Mouse (Mus musculus) R1 (cell line): ENCODE data around the gene Plin2.
"Not testable (repeated sequence)": the region's sequence is repeated elsewhere in the genome, so short reads cannot be mapped to it uniquely, and the experiment has no call there.

Experiments used
- DNase-seq: peaks from one replicate; pipeline ENCODE4 v3.0.0-alpha.2; 2018; ENCODE audit warnings: low read depth, low spot score

Gene Plin2

DNA sequence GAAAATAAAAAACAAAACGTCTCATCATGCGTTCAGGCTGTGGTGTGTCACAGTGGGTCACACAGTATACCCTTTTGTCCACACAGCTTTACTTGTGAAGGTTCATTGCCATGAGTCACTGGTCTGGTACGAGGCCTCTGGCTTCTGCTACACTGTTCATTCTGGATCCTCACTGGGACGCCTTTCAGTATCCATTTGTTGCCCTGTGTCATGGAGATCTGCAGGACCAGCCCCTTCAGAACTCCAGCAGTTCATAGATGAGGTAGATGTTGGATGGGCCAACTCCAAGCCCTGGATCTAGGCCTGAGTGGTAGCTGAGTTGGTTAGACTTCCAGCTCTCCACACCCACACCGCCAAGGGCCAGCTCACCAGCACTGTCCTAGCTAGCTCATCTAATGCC lies 13.9 kb upstream of the Plin2 start:
- DNase-seq, result no peak

GRCm38 (mm10) chr4:86683280-86683679 lies 13.4 kb upstream of the Plin2 start:
- DNase-seq, result no peak

- no peak for DNase-seq
Measured at GRCm38 (mm10) chr4:86681846-86682245, 12.0 kb upstream of the Plin2 start.

DNA sequence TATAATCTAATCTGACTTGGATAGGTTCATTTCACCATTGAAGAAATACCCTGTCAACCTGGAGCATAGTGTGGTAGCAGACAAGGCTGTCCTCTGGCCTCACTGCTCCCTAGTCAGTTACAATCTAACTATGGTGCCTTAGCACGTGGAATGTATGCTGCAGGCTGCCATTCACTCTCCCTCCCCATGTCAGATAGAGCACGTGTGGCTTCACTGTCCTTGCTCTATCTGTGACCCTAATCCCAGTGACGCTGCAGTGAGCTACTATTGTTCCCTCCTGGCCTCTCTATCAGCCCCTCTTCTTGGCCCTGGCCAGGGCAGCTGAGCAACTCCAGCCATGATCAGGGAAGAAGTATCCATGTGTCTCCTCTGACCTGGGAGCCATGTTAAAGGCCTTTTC lies 11.6 kb upstream of the Plin2 start:
- DNase-seq, result no peak

- no peak for DNase-seq
Measured at GRCm38 (mm10) chr4:86679686-86680085, 9.8 kb upstream of the Plin2 start.

- no peak for DNase-seq
Measured at GRCm38 (mm10) chr4:86676756-86677155, 6.9 kb upstream of the Plin2 start.

DNA sequence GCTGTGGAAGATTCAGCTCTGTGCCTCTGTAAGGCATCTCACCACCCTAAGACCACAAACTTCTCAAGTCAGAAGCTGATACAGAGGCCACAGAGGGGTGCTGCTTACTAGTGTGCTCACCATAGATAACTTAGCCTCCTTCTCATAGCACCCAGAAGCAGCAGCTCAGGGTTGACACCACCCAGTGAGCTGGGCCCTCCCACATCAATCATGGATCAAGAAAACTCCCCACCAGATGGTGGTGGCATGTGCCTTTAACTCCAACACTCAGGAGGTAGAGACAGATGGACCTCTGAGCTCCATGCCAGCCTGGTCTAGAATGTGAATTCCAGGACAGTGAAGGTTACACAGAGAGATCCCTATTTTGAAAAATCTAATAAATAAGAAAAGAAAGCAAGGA lies 4.9 kb upstream of the Plin2 start:
- DNase-seq, result not testable (repeated sequence)

- peak; percentile 87 for DNase-seq
Measured at GRCm38 (mm10) chr4:86674150-86674549, 4.3 kb upstream of the Plin2 start.

GRCm38 (mm10) chr4:86672450-86672849 lies 2.6 kb upstream of the Plin2 start:
- peak; percentile 41 for DNase-seq

DNA sequence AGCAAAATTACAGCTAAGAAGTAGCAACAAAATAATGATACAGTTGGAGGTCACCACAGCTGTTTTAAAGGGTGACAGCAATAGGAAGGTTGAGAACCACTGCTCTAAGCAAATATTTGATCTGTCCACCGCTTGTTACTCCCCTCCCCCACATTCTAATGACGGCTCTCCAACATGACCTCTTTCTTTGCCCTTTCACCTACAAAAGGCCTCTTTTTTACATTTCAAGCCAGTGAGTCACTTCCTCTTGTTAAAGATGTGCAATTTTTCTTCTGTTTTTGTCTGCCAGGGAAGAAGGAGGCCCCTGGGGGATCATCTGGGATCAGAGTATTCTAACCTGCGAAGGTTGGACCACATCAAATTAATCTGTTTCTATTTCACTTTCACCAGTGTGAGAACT lies 1.9 kb upstream of the Plin2 start:
- DNase-seq, result peak; percentile 77

DNA sequence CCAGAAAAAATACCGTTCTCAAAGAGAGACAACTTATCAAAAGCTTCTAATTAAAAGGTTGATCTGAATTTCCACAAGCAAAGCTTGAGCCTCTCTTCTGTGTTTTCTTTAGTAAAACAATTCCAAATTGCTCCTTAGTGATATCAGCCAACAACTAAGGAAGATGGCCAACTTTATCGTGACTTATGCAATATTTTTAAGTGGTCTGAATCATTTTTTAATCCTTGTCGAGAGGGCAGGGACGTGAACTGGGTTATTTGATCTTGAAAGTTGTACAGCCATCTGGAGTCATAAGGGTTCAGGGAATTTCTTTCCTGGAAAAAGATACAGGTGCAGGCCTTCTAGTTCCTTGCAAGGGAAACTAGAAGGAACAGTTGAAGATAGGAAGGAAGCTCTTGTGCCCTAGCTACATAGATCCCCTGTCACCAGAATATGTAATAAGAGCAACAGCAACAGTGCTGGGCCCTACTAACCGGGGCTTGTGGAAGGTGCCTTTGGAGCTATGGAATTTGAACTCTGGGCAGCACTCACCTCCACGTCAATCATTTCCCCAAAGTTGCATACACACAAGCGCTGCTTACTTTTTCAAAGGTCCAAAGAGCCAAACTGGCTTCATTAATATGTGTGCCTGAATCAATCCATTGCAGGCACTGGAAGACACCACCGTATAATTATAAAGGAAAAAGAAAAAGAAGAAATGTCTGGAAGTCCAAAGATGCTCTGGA lies 884 bp upstream of the Plin2 start:
- no peak for DNase-seq

- not testable (repeated sequence) for DNase-seq
Measured at GRCm38 (mm10) chr4:86669241-86669753, 563 bp downstream of the Plin2 start.

- no peak for DNase-seq
Measured at GRCm38 (mm10) chr4:86668290-86669000, 1.4 kb downstream of the Plin2 start.

DNA sequence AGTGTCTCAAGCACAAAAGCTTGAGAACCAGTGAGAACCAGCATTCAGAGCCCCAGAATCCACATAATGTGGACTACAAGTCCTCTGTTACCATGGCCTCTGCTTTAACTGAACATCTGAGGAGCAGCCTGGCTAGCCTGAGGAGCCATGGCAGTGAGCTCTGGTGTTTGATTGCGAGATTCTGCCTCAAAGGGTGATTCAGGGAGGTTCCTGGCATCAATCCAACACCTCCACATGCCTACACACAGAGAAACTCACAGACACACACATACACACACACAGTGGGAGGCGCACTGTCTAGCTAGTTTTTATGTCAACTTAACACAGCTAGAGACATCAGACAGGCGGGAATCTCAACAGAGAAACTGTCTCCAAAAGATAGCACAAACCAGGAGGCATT lies 4.3 kb downstream of the Plin2 start:
- DNase-seq, result no peak

DNA sequence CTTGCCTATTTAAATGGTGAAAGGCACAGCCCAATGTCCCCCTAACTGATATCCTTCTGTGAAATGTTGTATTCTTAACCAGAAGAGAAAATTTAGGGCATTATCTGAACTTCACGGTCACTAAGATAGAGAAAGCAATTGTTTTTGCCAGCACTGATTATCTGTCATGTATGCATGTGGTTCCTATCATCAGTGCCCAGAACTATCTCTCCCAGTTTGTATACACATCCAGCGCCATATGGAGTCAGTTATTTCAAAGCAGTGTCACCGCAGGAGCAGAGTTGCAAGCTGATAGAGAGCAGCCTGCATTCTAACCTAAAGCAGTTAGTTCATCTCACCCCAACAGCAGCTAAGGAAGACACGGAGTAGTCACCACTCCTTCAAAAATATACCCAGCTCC lies 5.9 kb downstream of the Plin2 start:
- no peak for DNase-seq

DNA sequence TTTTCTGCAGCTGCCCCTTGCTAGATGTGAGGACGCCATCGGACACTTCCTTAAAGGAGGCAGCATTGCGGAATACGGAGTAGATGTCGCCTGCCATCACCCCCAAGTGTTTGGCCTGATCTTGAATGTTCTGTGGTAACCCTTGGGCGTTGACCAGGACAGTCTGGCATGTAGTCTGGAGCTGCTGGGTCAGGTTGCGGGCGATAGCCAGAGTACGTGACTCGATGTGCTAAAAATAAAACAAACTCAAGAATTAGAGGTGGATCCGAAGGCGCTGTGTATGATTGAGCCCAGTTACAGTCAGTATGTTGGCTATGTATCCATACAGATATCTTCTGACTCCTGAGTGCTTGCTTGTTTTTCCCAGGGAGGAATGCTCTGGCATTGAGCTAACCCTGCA lies 12.7 kb downstream of the Plin2 start:
- DNase-seq, result no peak

GRCm38 (mm10) chr4:86656410-86656809 lies 13.4 kb downstream of the Plin2 start:
- not testable (repeated sequence) for DNase-seq

GRCm38 (mm10) chr4:86651686-86652384 lies 18.0 kb downstream of the Plin2 start:
- DNase-seq, result peak; percentile 61

GRCm38 (mm10) chr4:86648394-86648793 lies 21.5 kb downstream of the Plin2 start:
- not testable (repeated sequence) for DNase-seq

GRCm38 (mm10) chr4:86637561-86637960 lies 32.3 kb downstream of the Plin2 start:
- DNase-seq, result peak; percentile 77

GRCm38 (mm10) chr4:86634873-86635272 lies 35.0 kb downstream of the Plin2 start:
- DNase-seq, result not testable (repeated sequence)

- DNase-seq, result not testable (repeated sequence)
Measured at GRCm38 (mm10) chr4:86634312-86634711, 35.5 kb downstream of the Plin2 start.
